In the genomic region with DNA sequence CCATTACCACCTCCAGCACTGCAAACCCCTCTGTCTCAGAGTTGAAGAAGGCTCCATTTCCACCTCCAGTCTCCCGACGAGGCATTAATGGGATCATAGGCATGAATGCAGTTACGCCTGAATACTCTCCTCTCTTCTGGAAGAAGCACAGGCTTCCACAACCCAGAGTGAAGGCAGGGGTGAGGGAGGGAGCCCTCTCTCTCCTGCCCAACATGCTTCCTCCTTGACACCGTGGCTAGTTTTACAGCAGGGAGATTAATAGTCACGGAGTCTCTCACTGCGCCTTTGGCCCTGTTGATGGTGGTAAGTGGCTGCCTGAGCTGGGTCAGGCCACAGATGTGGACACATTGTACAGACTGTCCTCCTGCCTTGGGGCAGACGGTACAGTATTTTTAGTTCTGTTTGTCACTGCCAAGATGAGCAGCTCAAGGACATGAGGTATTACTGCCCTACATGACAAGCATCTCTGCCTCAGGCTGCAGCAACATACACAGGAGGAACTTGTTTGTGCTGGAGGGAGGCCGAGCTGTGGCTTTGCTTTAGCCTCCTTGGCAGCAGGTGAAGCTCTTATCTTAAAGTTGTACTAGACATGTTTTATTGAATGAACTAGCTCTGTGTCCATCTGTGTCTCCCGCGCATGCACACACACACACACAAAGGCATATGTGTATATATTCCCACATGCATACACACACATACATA, we compare ENCODE assay signal across 16 mouse cellular contexts. TPM values are rescaled to one million over a fixed set of nuclear protein-coding genes. Genes with fewer than 3 reads are reported as not detected.
DNase-seq lines count a peak whose midpoint lies in the region; ATAC-seq and TF ChIP-seq lines count a peak whose summit lies in the region.
"Had no signal": no experiment of that assay in that cellular context is flagged by ENCODE, and none has a peak within 500 bp of the region (broad histone marks: within the 10 kb centered on the region; RNA-seq: fewer than 3 reads in every experiment).

No protein-coding gene starts in this region.

- H3K27me3 ChIP-seq in kidney, postnatal 0 days (ENCODE audit: insufficient read depth, low read length): no peaks in the 10 kb centered on the region
- H3K27me3 ChIP-seq in neural tube, embryonic 15.5 days (replicated peaks): no peaks in the 10 kb centered on the region
- H3K27me3 ChIP-seq: limb, embryonic 13.5 days; midbrain, embryonic 13.5 days had no signal

- 0 out of 2 replicates have a peak, but pooled peaks cover 3% of the 10 kb centered on the region for H3K4me1 ChIP-seq in kidney, postnatal 0 days (replicated peaks; ENCODE audit: insufficient read depth, low read length)
- H3K4me1 ChIP-seq in neural tube, embryonic 15.5 days: no peaks in the 10 kb centered on the region
- H3K4me1 ChIP-seq: midbrain, embryonic 13.5 days had no signal

- no peak overlapping the region for H3K27ac ChIP-seq in kidney, postnatal 0 days
- H3K27ac ChIP-seq in neural tube, embryonic 15.5 days (replicated peaks): no peak overlapping the region
- H3K27ac ChIP-seq: limb, embryonic 13.5 days; midbrain, embryonic 13.5 days had no signal

- H3K36me3 ChIP-seq in kidney, postnatal 0 days (ENCODE audit: insufficient read depth, low read length): no peaks in the 10 kb centered on the region
- no peaks in the 10 kb centered on the region for H3K36me3 ChIP-seq in neural tube, embryonic 15.5 days
- H3K36me3 ChIP-seq: limb, embryonic 13.5 days; midbrain, embryonic 13.5 days had no signal

- no peak for TF ChIP-seq CTCF in kidney, postnatal 0 days (IDR thresholded peaks at IDR 0.05; ENCODE audit: low read depth)

- peak; percentile 4 to 5 for DNase-seq in cerebellum, adult 18-20 months
- DNase-seq in cerebellum, postnatal 4 days (ENCODE audit: low spot score in 2 of 2): no peak
- DNase-seq in kidney, postnatal 0 days (ENCODE audit: low spot score): peak; percentile 34
- no peak for DNase-seq in kidney, adult 8-10 months
- DNase-seq in gonadal fat pad, adult 2 months (ENCODE audit: low read depth): peak; percentile 31
- DNase-seq in heart, postnatal 4 days: peak; percentile 11
- no peak for DNase-seq in lung, postnatal 14 days
- DNase-seq: cerebellum, postnatal 10 days; lung, postnatal 4 days; spleen, adult 18-20 months had no signal

- ATAC-seq in kidney, postnatal 0 days (replicated peaks; ENCODE audit: low FRiP score, low read depth): 0 out of 2 replicates have a peak, but pooled peaks have one; percentile 25
- ATAC-seq in neural tube, embryonic 15.5 days (ENCODE audit: low FRiP score): no peak
- ATAC-seq: intestine, postnatal 0 days; midbrain, embryonic 13.5 days had no signal

- H3K4me2 ChIP-seq in kidney, postnatal 0 days (ENCODE audit: low read length): no peak overlapping the region
- no peak overlapping the region for H3K4me2 ChIP-seq in neural tube, embryonic 15.5 days
- H3K4me2 ChIP-seq: limb, embryonic 13.5 days; midbrain, embryonic 13.5 days had no signal

- no peak overlapping the region for H3K9ac ChIP-seq in kidney, postnatal 0 days (ENCODE audit: low read depth, low read length)
- no peak overlapping the region for H3K9ac ChIP-seq in neural tube, embryonic 15.5 days (replicated peaks)
- H3K9ac ChIP-seq: limb, embryonic 13.5 days; midbrain, embryonic 13.5 days had no signal

- WGBS in kidney, postnatal 0 days: 36% methylated on average over 10 of the region's 10 CpGs
- WGBS in neural tube, embryonic 15.5 days: 74% methylated on average over 10 of the region's 10 CpGs

- no peaks in the 10 kb centered on the region for H3K9me3 ChIP-seq in kidney, postnatal 0 days (replicated peaks; ENCODE audit: low read length)
- H3K9me3 ChIP-seq in neural tube, embryonic 15.5 days (replicated peaks): no peaks in the 10 kb centered on the region
- H3K9me3 ChIP-seq: limb, embryonic 13.5 days; midbrain, embryonic 13.5 days had no signal

- no peak overlapping the region for H3K4me3 ChIP-seq in kidney, postnatal 0 days (replicated peaks; ENCODE audit: low read depth, low read length)
- H3K4me3 ChIP-seq in neural tube, embryonic 15.5 days (replicated peaks): no peak overlapping the region
- H3K4me3 ChIP-seq: limb, embryonic 13.5 days; midbrain, embryonic 13.5 days had no signal

RNA-seq across cellular contexts. Expression of a gene that starts 24.0 kb away (rescaled TPM):
- polyA plus RNA-seq in kidney, postnatal 0 days (2015; fragmentation: Nextera tagmentation; extraction: Ambion mirVana): 0.71 and 0.92 TPM in 2 replicates
- 20.1 and 47.6 TPM in 2 replicates for polyA plus RNA-seq in gonadal fat pad, adult 2 months (2012; rRNA removed)
- total RNA-seq in heart, postnatal 4 days (2021): 100 to 1,000 TPM in 1 of 2 experiments, 10 to 100 TPM in 1; 99.0 to 101 TPM
- 0.32 and 0.69 TPM in 2 replicates for polyA plus RNA-seq in neural tube, embryonic 15.5 days (2015; fragmentation: Nextera tagmentation; extraction: Ambion mirVana)
- total RNA-seq: ES-E14 had no signal
- polyA plus RNA-seq: hindbrain, embryonic 11.5 days had no signal

RNA-seq across cellular contexts. Expression of a gene that starts 38.9 kb away (rescaled TPM):
- polyA plus RNA-seq in kidney, postnatal 0 days (2015; fragmentation: Nextera tagmentation; extraction: Ambion mirVana): 7.0 and 8.3 TPM in 2 replicates
- 5.9 and 6.1 TPM in 2 replicates for polyA plus RNA-seq in gonadal fat pad, adult 2 months (2012; rRNA removed)
- 1 to 10 TPM; 1.4 TPM for total RNA-seq in heart, postnatal 4 days (2021)
- 7.8 and 9.0 TPM in 2 replicates for polyA plus RNA-seq in neural tube, embryonic 15.5 days (2015; fragmentation: Nextera tagmentation; extraction: Ambion mirVana)

Comparison
In these comparisons a context has a peak if more than half of its experiments do, and no peak if none do; other contexts are left out.
1. DNase-seq: peak in cerebellum, adult 18-20 months (2 of 2), kidney, postnatal 0 days (single experiment), gonadal fat pad, adult 2 months (single experiment) and heart, postnatal 4 days (single experiment); none in cerebellum, postnatal 4 days (0 of 2), kidney, adult 8-10 months (0 of 2) and lung, postnatal 14 days (single experiment).
2. RNA of a gene that starts 24.0 kb away (polyA plus RNA-seq): 20.1 to 47.6 TPM in gonadal fat pad, adult 2 months; 0.71 to 0.92 TPM in kidney, postnatal 0 days and 0.32 to 0.69 TPM in neural tube, embryonic 15.5 days; every median in the first group is over 10 times any median in the second.